Mouse (Mus musculus) macrophage (primary cell): ENCODE measurements around the gene Psme4. TPM values are rescaled to one million over a fixed set of nuclear protein-coding genes. Genes with fewer than 3 reads are reported as not detected.

ENCODE experiments used
- H3K27ac ChIP-seq: fragments of 350-480 bp; formaldehyde crosslinking; 2 replicates; pipeline ENCODE4 v1.9.0; 2021
- H3K36me3 ChIP-seq: fragments of 350-480 bp; formaldehyde crosslinking; 2 replicates; pipeline ENCODE4 v1.9.0; 2021; ENCODE audit errors: inconsistent target
- H3K4me3 ChIP-seq: fragments of 350-480 bp; formaldehyde crosslinking; 2 replicates; pipeline ENCODE4 v1.9.0; 2021; ENCODE audit errors: inconsistent target
- H3K79me2 ChIP-seq: fragments of 350-480 bp; formaldehyde crosslinking; 2 replicates; pipeline ENCODE4 v1.9.0; 2021; ENCODE audit errors: inconsistent target
- WGBS: methylation state at CpG from one replicate; pipeline ENCODE4 v1.1.7; 2026; ENCODE audit warnings: inconsistent platforms; ENCODE audit not compliant: missing documents; 5-methylcytosine and 5-hydroxymethylcytosine counted together
- polyA plus RNA-seq: library from polyadenylated mRNA; stranded (reverse); fragments of 250-400 nt; gene quantifications from 3 replicates; pipeline ENCODE4 v1.2.4, GENCODE M21; 2018; ENCODE audit warnings: inconsistent platforms

Gene Psme4
- polyA plus RNA-seq, 1 experiment from 2014 or later, result 27.5 TPM

DNA sequence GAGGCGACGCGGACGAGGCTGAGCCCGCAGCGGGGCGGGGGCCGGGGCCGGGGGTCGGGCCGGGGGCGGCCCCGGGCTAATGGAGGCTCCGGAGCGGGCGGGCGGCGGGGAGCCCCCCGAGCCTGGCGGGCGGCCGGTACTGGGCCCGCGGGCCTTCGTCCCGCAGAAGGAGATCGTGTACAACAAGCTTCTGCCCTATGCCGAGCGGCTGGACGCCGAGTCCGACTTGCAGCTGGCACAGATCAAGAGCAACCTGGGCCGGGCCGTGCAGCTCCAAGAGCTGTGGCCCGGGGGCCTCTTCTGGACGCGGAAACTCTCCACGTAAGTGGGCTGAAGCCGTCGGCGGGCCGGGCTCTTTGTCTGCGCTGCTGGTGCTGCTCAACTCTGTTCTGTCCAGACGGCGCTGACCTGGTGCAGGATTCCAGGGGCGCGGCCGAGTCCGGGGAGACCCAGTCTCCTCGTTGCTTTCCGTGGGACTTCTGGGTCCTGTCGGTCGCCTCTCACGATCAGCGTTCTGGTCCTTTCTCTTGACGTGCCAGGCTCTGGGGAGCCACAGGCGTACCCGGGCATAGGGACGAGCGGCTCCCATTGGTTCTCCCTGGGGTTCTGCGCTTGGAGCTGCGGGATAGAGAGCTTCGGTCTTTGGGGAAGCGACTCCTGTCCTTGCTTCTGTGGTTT is 517 bp downstream of the Psme4 start:
- Histone ChIP-seq H3K4me3 (peak overlapping the region; percentile 89), H3K27ac (peak overlapping the region; percentile 50), H3K79me2 (peaks cover 52% of the 10 kb centered on the region), H3K36me3 (no peaks in the 10 kb centered on the region)
- 0% methylated on average over 43 of the region's 64 CpGs for WGBS

DNA sequence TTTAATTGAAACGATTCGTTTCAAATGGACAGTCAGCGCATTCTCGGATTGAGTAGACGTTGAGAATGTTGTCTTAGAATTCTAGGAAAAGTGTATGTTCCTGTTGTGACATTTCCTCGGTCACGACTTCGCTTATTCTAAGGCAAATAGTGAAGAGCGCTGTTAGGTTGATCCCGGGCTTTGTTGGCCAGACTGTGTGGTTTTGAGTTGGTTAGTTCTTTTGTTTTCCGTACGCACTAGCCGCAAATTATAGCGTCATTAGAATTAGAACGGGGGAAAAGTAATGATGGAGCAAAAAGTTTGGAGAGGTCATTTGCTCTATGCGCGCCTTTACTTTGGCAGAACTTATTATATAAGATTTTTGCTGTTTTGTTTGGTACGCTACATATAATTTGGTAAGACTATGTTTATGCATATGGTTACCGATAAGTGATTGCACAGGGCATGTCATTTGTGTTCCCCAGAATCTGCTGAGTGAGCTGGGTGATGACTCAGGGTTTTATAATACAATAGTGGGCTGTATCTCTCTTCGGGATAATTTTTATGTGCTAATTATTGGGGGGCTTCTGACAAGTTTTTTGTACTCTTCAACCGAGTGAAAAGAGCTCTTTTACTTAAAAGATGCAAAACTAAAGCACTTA is 1.4 kb downstream of the Psme4 start:
- Histone ChIP-seq H3K27ac (peak overlapping the region; percentile 50), H3K79me2 (peaks cover 60% of the 10 kb centered on the region), H3K36me3 (no peaks in the 10 kb centered on the region), H3K4me3 (peak overlapping the region; percentile 89)
- WGBS, result 7% methylated on average over 19 of the region's 21 CpGs

DNA sequence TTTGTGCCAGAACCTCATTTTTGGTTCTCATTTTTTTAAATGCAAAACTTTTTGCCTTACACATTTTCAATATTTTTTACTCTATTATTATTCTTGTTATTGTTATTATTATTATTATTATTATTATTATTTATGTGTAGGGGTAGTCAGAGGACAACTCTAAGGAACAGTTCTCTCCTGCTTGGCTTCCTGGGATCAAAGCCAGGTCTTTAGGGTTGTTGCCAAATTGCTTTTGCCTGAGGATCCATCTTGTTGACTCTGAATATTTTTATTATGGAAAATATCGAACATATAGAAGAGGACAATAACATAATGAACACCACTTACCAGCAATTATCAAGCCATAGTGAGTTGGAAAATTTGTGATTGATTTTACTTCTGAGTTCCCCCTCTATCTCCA is 3.1 kb downstream of the Psme4 start:
- Histone ChIP-seq H3K79me2 (peaks cover 78% of the 10 kb centered on the region), H3K36me3 (no peaks in the 10 kb centered on the region), H3K27ac (no peak overlapping the region), H3K4me3 (no peak overlapping the region)
- WGBS, result 100% methylated on average over 1 of the region's 1 CpGs

DNA sequence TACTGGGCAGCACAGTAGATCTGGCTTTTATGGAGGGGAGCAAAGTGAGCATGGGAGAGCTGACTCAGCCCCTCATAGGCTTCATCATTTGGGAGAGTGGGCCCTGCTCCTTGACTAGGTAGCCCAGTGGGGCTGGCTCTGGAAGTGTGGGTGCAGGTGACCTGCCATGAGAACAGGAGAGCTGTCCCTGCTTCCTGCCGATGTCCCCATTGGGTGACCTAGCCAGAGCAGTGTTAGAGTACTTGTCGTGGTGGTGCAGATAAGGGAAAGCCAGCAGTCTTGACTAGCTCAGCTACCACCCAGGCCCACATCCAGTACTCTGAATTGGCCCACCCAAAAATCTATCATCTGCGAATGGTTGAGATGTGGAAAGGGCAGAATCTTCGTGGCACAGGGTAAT is 6.0 kb downstream of the Psme4 start:
- H3K27ac ChIP-seq, result no peak overlapping the region
- H3K36me3 ChIP-seq, result no peaks in the 10 kb centered on the region
- H3K79me2 ChIP-seq, result peaks cover 100% of the 10 kb centered on the region
- H3K4me3 ChIP-seq, result no peak overlapping the region
- 100% methylated on average over 4 of the region's 4 CpGs for WGBS

DNA sequence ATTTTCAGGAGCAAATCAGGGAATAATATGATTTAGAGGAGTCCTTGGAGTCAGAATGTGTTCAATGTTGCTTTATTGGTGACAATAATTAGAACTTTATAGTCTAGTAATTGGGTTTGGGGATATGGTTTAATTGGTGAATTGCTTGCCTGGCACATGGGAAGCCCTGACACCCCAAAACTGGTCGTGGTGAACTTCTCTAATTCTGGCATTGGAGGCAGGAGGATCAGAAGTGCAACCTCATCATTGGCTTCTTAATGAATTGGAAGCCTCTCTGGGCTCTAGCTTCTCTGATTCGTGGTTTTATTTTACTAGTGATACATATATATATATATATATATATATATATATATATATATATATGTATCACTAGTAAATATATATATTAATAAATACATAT is 9.4 kb downstream of the Psme4 start:
- WGBS, result 37% methylated on average over 2 of the region's 2 CpGs

DNA sequence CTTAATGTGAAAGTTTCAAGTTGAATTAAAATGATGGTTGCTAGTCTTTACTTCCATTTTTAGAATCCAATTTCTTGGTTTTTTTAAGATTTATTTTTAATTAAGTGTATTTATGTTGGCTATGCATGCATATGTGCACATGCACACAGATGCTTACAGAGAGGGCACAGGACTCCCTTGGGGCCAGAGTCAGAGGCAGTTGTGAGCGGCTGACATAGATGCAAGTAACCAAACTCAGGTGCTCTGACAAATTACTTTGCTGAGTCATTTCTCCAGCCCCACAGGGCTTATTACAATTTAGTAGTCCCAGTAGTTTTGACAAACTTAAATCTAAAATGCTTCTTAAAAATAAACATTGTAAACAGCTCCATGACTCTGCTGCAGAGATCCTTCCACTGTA is 10.1 kb downstream of the Psme4 start:
- 100% methylated on average over 1 of the region's 1 CpGs for WGBS
- H3K36me3 ChIP-seq, result no peaks in the 10 kb centered on the region
- H3K79me2 ChIP-seq, result peaks cover 98% of the 10 kb centered on the region
- H3K27ac ChIP-seq, result no peak overlapping the region
- no peak overlapping the region for H3K4me3 ChIP-seq

More for the DNA sequence above, 9.4 kb downstream of the Psme4 start:
- Histone ChIP-seq H3K79me2 (peaks cover 100% of the 10 kb centered on the region), H3K4me3 (no peak overlapping the region), H3K27ac (no peak overlapping the region), H3K36me3 (no peaks in the 10 kb centered on the region)

DNA sequence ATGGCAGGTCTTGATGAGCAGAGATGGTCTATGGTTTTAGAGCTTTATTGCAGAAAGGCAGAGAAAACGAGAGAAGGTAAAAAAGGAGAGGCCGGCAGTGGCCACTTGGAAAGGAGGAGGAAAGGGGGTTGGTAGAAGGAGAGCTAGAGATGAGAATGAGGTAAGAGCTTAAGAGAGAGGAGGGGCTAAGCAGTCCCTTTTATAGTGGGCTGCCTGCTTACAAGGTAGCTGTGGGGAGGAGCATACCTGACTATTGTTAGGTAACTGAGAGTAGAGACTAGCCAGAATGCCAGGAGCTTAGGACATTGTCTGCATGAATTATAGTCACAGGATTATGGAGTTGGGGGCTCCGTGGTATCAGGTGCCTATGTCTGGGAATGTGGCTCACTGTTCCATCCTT is 14.0 kb downstream of the Psme4 start:
- Histone ChIP-seq H3K4me3 (no peak overlapping the region), H3K27ac (no peak overlapping the region), H3K36me3 (no peaks in the 10 kb centered on the region), H3K79me2 (peaks cover 95% of the 10 kb centered on the region)
- WGBS, result 97% methylated on average over 3 of the region's 3 CpGs

DNA sequence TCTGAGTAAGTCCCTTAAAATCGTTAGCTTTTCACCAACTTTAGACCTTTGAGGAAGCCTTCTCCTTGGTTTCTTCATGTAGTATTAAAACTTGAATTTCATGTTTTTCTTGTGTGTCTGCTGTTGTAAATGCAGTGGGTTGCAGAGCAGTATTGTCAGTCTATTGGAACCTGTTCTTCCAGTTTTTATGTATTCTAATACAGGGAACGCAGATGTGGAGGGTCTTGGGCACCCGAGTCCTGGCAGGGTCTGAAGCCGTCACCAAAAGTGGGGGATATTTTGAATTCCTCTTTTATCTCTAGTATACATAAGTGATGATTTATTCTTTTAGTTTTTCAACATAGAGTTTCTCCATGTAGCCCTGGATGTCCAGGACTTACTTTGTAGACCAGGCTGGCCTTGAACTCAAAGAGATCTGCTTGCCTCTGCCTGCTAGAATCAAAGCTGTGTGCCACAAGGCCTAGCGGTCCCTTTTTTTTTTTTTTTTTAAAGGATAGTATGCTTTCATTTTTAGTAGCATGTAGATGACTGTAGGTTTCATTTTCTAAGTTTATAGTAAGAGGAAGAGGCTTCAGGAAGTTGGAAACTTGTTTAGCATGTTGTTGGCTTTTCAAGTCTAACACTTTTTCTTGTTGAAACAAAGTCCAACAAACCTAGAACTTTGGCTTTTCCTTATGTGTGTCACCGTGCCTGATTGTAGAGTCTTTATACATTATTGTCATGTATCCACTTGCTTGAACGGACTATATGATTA is 14.9 kb downstream of the Psme4 start:
- Histone ChIP-seq H3K79me2 (peaks cover 95% of the 10 kb centered on the region), H3K36me3 (no peaks in the 10 kb centered on the region), H3K4me3 (no peak overlapping the region), H3K27ac (peak overlapping the region; percentile 57)
- WGBS, result 64% methylated on average over 7 of the region's 7 CpGs

DNA sequence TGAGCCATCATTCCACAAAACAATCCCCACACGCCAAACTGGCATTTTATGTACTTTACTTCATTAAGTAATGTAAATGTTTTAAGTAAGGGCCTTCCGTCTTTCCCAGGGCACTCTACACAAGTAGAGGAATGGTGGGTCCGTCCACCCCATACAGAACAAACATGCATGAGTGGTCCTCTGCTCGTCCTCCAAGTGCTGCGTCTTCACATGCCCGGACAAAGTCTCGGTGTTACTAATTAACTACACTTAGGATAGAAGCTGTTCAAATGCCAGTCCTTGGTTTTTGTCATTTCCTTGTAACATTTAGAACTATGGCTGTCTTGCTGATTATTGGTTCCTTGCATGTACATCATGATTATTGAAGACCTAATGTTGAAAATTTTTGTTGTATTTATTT is 21.2 kb downstream of the Psme4 start:
- Histone ChIP-seq H3K4me3 (no peak overlapping the region), H3K36me3 (0 out of 2 replicates have a peak, but pooled peaks cover 8% of the 10 kb centered on the region), H3K27ac (no peak overlapping the region), H3K79me2 (peaks cover 83% of the 10 kb centered on the region)
- WGBS, result 98% methylated on average over 7 of the region's 7 CpGs

DNA sequence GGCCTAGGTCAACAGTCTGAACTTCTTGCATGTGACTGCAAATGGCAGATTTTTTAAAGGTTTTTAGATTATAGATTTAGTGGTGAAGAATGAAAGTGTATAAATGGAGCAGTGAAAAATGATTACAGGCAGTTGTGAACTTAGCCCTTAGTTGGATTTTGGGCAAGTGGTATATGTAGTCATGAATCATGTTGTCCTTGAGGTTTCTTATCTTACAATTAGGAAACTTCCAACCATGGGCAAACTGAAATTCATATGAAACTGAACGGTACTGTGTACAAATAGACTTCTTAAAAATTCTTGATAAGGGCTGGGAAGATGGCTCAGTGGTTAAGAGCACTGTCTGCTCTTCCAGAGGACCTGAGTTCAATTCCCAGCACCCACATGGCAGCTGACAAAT is 22.2 kb downstream of the Psme4 start:
- Histone ChIP-seq H3K79me2 (peaks cover 73% of the 10 kb centered on the region), H3K4me3 (no peak overlapping the region), H3K27ac (no peak overlapping the region), H3K36me3 (0 out of 2 replicates have a peak, but pooled peaks cover 8% of the 10 kb centered on the region)
- 69% methylated on average over 1 of the region's 1 CpGs for WGBS

DNA sequence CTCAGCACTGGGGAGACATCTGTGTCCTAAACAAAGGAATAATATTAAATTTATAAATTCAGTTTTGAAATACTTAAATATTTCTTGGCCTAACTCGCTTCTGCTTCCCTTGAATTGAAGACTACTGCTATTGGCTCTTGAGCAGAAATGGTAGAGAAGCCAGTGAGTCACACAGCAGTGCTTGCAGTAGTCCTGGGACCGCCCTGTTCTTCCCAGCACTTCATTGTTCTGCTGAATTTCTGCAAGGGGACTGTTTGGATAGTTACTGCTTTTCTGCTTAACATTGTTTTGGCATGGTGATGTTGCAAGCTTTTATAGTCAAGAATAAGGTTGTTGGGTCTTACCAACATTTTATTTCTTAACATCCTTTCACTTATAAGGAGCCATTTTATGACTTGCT is 25.7 kb downstream of the Psme4 start:
- Histone ChIP-seq H3K79me2 (peaks cover 43% of the 10 kb centered on the region), H3K36me3 (0 out of 2 replicates have a peak, but pooled peaks cover 3% of the 10 kb centered on the region)
- 94% methylated on average over 2 of the region's 2 CpGs for WGBS

DNA sequence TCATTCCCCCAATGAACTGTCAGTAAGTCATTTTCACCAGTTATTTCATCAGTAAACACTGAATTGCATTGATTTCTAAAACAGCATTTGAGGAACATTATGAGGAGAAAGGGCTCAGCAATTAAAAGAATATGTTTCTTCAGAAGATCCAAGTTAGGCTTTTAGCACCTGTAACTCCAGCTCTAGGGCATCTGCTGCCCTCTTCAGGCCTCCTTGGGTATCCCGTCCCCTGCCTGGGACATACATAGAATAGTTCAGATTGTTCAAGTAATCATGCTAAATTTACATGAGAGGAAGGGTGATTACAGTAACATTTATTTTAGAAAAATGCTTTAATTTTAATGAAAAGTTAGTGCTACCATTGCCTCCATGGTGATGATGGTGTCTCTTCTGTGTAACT is 28.0 kb downstream of the Psme4 start:
- no peak overlapping the region for H3K27ac ChIP-seq
- WGBS, result 83% methylated on average over 1 of the region's 1 CpGs
- H3K79me2 ChIP-seq, result peaks cover 23% of the 10 kb centered on the region; the same call in 1 of the 2 replicates
- no peak overlapping the region for H3K4me3 ChIP-seq
- H3K36me3 ChIP-seq, result 0 out of 2 replicates have a peak, but pooled peaks cover 9% of the 10 kb centered on the region

More for the DNA sequence above, 25.7 kb downstream of the Psme4 start:
- no peak overlapping the region for H3K27ac ChIP-seq
- no peak overlapping the region for H3K4me3 ChIP-seq

DNA sequence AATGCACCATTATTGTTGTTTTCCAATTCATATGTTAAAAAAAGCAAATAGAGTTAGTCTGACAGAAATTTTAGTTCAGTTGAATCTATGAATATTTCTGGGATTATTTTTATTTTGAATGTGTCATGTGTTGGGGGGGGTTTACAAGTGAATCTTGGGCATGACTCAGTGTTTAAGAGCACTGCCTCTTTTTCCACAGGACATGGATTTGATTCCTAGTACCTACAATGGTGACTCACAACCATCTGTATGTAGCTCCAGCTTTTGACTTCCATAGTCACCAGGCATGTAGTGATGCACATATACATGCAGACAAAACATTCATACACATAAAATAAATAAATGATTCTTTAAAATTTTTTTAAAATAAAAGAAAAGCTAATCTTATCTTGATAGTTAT is 28.6 kb downstream of the Psme4 start:
- no peak overlapping the region for H3K27ac ChIP-seq
- peaks cover 19% of the 10 kb centered on the region; the same call in 1 of the 2 replicates for H3K79me2 ChIP-seq
- no peak overlapping the region for H3K4me3 ChIP-seq
- H3K36me3 ChIP-seq, result peaks cover 13% of the 10 kb centered on the region

DNA sequence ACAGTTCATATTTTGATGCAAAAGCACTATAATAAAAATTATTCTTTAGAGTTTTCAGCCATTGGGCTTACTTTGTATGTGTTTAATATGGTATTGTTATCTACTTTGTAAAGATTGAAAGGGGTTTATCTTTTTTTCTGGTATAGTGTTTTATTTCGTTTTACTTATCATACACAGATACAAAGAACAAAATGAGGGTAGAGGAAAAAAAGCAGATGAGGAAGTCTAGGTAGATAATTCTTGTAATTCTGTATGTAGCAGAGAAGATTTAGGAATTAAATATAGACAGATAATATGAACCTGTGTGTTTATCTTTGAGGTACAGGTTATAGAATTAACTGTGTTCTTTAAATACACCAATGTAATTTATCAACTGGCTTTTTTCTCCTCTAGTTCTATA is 30.9 kb downstream of the Psme4 start:
- Histone ChIP-seq H3K79me2 (peaks cover 6% of the 10 kb centered on the region; the same call in 1 of the 2 replicates), H3K4me3 (no peak overlapping the region), H3K36me3 (peaks cover 24% of the 10 kb centered on the region), H3K27ac (no peak overlapping the region)
- 88% methylated on average over 1 of the region's 1 CpGs for WGBS

DNA sequence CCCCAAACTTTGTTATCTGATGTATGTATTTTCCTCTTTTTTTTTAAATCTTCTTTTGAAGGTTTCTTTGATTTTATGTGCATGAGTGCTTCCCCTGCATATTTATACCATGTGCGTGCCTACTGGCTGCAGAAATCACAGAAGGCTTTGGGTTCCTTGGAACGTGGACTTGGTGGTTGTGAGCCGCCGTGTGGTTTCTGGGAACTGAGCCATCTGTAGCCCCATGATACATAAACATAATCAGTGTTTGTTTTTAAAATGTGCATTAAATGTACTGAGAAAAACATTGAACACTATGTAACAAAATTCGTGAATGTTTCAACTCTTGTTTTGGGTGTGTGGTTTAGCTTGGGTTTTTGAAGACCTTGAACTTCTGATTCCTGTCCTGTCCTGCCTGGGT is 49.6 kb downstream of the Psme4 start:
- peaks cover 59% of the 10 kb centered on the region for H3K36me3 ChIP-seq
- WGBS, result 94% methylated on average over 5 of the region's 5 CpGs
- no peaks in the 10 kb centered on the region for H3K79me2 ChIP-seq
- H3K27ac ChIP-seq, result no peak overlapping the region
- H3K4me3 ChIP-seq, result no peak overlapping the region
